Mouse (Mus musculus) ES-Bruce4 (cell line): Measurements from ENCODE around the gene Sh3d19.

ENCODE experiments used
- CTCF ChIP-seq: IDR thresholded peaks from one replicate; pipeline ENCODE4 v1.8.1; 2011; ENCODE audit warnings: low read depth, low read length
- EP300 ChIP-seq: IDR thresholded peaks from 2 replicates; pipeline ENCODE4 v1.6.1; 2011; ENCODE audit warnings: low read depth, low read length; ENCODE audit not compliant: insufficient read depth
- POLR2A ChIP-seq: IDR thresholded peaks from one replicate; pipeline ENCODE4 v1.8.1; 2011; ENCODE audit warnings: low read length; ENCODE audit not compliant: insufficient read depth

DNA sequence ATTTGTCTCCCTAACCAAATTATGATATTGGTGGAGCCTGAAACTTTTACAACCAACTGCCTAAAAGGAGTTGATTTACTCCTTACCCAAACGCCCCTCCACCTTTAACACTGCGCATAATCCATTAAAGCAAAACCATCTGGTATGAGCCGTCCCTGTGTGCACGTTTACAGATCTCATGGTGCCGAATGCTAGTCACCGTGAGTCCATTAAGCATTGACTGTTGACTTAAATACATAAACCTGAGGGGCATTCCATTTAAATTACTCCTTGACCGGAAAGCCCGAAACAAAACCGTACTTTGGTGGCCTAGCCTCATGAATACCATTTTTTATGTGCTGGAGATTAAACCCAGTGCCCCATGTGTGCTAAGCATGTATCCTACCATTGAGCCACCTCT, 43.6 kb upstream of the Sh3d19 start:
- no peak for TF ChIP-seq CTCF
- TF ChIP-seq EP300, result no peak
- TF ChIP-seq POLR2A, result no peak
